Mouse (Mus musculus): ENCODE data around the gene Krt19. TPM values are rescaled to one million over a fixed set of nuclear protein-coding genes. Genes with fewer than 3 reads are reported as not detected.
A peak's percentile ranks its signal among the peaks of the same experiment; 100 is the strongest.

Krt19 gene
- polyA plus RNA-seq, 1 experiment: 0.85 TPM

DNA sequence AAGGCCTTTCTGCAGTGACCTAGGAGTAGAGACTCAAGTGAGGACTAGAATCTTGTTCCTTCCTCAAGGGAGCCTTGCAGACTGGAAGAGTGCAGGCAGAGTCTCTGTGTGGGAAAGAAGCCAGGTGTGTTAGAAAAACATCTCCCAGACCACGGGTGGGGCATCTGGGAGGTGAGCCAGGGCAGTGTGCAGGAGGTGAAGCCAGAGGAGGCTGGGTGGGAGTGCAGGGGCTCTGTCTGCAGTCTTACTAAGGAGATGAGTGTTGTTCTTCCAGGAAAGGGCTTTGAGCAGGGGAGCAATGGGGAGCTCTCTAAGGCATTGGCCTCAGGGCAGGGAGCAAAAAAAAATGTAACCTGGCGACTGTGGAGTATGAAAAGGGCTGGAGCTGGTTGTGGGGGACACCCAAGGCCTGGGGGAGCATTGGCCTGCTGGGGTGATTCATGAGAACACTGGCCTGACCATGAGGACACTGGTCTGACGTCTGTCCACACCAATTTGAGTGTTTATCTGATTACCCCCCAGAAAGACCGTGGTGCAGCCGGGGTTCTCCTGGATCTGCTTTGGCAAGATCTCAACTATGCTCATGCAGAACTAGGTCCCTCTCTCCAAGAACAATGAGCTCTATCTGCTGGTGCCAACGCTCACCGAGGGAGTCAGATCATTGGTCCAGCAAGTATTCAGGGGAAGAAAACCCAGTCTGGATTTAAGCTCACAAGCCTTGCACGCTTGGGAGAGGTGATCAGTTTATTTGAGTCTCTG lies 7.2 kb upstream of the Krt19 start:
- Histone ChIP-seq H3K4me3 (no peak overlapping the region), H3K27me3 (ENCODE audit: control insufficient read depth, insufficient read depth, insufficient read length) (no peaks in the 10 kb centered on the region), H3K4me2 (ENCODE audit: low read depth) (no peak overlapping the region), H3ac (ENCODE audit: control insufficient read depth, insufficient read length) (no peak overlapping the region), H3K79me2 (ENCODE audit: control insufficient read depth, insufficient read depth) (no peaks in the 10 kb centered on the region), H3K36me3 (ENCODE audit: control insufficient read depth, insufficient read depth) (no peaks in the 10 kb centered on the region)
- TF ChIP-seq MYOD1 (IDR thresholded peaks at IDR 0.05; ENCODE audit: control insufficient read depth in 1 of 3, insufficient read length in 2 of 3, low read depth in 2 of 3): no peak
- no peak for TF ChIP-seq MYOG (IDR thresholded peaks at IDR 0.05; ENCODE audit: control insufficient read depth in 1 of 3, insufficient read depth in 1 of 3, insufficient read length in 2 of 3, low read depth in 2 of 3)
- no peak for TF ChIP-seq MAX (IDR thresholded peaks at IDR 0.05; ENCODE audit: low read depth)
- TF ChIP-seq USF1 (IDR thresholded peaks at IDR 0.05; ENCODE audit: low read depth): no peak
- TF ChIP-seq TCF3 (IDR thresholded peaks at IDR 0.05; ENCODE audit: insufficient read length, low read depth): no peak
- no peak for TF ChIP-seq REST (IDR thresholded peaks at IDR 0.05; ENCODE audit: insufficient read depth, insufficient read length)
- TF ChIP-seq POLR2A (IDR thresholded peaks at IDR 0.05; ENCODE audit: insufficient read length, low read depth): no peak
- no peak for TF ChIP-seq CEBPB (IDR thresholded peaks at IDR 0.05; ENCODE audit: insufficient read depth, poor library complexity, severe bottlenecking)
- no peak for TF ChIP-seq SRF (IDR thresholded peaks at IDR 0.05; ENCODE audit: control insufficient read depth, insufficient read length, low read depth)

DNA sequence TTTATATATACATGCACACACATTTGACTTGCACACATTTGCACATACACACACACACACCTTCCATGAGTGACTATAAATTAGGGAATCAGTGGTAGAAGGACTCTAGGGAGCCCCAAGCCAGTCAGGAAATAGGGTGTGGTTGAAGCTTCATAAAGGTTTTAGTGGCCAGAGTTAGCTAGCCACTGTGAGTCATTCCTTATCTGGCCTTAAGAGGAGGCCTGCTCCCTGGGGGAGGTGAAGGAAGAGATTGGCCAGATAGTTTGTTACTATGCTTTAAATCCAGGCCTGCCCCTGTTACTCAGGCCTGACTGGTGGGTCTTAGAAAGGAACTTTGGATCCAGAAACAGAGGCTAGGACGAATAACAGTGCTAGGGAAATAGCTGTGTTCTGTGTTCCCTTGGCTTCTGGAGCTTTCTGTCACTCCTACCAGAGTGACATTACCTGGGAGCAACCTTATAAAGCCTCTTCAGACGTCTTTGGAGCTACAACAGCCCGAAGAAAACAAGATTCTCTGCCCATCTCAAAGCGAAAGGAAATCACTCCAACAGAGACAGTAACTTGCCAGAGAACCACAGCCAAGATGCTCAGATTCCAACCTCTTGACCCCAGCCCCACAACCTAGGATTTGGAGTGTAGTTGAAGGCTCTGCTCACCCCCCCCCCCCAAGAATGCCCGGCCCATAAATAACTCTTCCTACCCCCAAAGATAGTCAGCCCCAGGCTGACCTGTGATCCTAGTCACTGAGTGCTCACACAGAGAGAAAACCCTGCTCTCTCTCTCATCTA lies 705 bp downstream of the Krt19 start:
- H3K79me2 ChIP-seq (ENCODE audit: control insufficient read depth, insufficient read depth): no peaks in the 10 kb centered on the region
- no peak overlapping the region for H3K4me3 ChIP-seq
- H3K36me3 ChIP-seq (ENCODE audit: control insufficient read depth, insufficient read depth): no peaks in the 10 kb centered on the region
- H3K4me2 ChIP-seq (ENCODE audit: low read depth): peak overlapping the region; percentile 76
- H3K27me3 ChIP-seq (ENCODE audit: control insufficient read depth, insufficient read depth, insufficient read length): no peaks in the 10 kb centered on the region
- TF ChIP-seq MAX (IDR thresholded peaks at IDR 0.05; ENCODE audit: low read depth) (no peak), CEBPB (IDR thresholded peaks at IDR 0.05; ENCODE audit: insufficient read depth, poor library complexity, severe bottlenecking) (no peak), MYOD1 (IDR thresholded peaks at IDR 0.05; ENCODE audit: control insufficient read depth in 1 of 3, insufficient read length in 2 of 3, low read depth in 2 of 3) (no peak), E2F4 (IDR thresholded peaks at IDR 0.05; ENCODE audit: insufficient read depth) (no peak), REST (IDR thresholded peaks at IDR 0.05; ENCODE audit: insufficient read depth, insufficient read length) (no peak), POLR2AphosphoS2 (IDR thresholded peaks at IDR 0.05; ENCODE audit: insufficient read length, low read depth) (no peak), TCF12 (IDR thresholded peaks at IDR 0.05; ENCODE audit: insufficient read depth, poor library complexity, severe bottlenecking) (no peak), SRF (IDR thresholded peaks at IDR 0.05; ENCODE audit: control insufficient read depth, insufficient read length, low read depth) (no peak), POLR2A (IDR thresholded peaks at IDR 0.05; ENCODE audit: insufficient read length, low read depth) (no peak), TCF3 (IDR thresholded peaks at IDR 0.05; ENCODE audit: insufficient read length, low read depth) (no peak), USF1 (IDR thresholded peaks at IDR 0.05; ENCODE audit: low read depth) (no peak), MYOG (IDR thresholded peaks at IDR 0.05; ENCODE audit: control insufficient read depth in 1 of 3, insufficient read depth in 1 of 3, insufficient read length in 2 of 3, low read depth in 2 of 3) (no peak)
- no peak overlapping the region for H3ac ChIP-seq (ENCODE audit: control insufficient read depth, insufficient read length)

DNA sequence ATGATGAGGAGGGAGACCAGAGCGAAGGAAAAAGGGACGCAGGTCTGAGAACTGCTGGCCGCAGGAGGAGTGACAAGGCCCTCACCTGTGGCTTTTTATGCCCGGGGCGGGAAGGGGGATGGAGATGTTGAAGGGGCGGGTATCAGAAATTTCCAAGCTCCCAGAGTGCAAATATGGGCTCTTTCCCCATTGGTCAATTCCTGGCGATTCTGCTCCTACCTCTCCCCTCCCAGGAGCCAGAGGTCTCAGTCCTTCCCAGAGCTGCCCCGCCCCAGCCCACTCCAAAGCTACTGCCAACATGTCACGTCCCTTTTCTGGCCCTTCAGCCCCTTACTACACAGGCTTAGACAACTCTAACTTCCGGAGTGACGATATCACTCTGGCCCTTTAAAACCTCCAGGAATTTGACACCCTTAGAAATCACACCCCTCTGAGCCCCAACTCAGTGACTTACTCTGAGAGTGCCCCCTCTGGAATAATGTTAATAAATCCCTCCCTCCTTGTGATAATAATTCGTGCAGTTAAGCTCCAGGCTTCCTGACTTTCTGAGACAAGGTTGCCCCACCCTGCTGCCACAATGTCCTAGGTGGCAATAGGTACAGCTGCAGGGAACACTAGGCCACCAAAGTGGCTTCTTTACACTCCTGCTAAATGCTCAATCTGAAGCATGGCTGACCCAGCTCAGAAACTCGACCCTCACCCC lies 2.5 kb downstream of the Krt19 start:
- Histone ChIP-seq H3K4me2 (ENCODE audit: low read depth) (peak overlapping the region; percentile 14), H3K79me2 (ENCODE audit: control insufficient read depth, insufficient read depth) (no peaks in the 10 kb centered on the region), H3ac (ENCODE audit: control insufficient read depth, insufficient read length) (no peak overlapping the region), H3K4me3 (no peak overlapping the region), H3K36me3 (ENCODE audit: control insufficient read depth, insufficient read depth) (no peaks in the 10 kb centered on the region), H3K27me3 (ENCODE audit: control insufficient read depth, insufficient read depth, insufficient read length) (no peaks in the 10 kb centered on the region)
- no peak for TF ChIP-seq TCF12 (IDR thresholded peaks at IDR 0.05; ENCODE audit: insufficient read depth, poor library complexity, severe bottlenecking)
- TF ChIP-seq MYOD1 (IDR thresholded peaks at IDR 0.05; ENCODE audit: control insufficient read depth in 1 of 3, insufficient read length in 2 of 3, low read depth in 2 of 3): no peak
- no peak for TF ChIP-seq SRF (IDR thresholded peaks at IDR 0.05; ENCODE audit: control insufficient read depth, insufficient read length, low read depth)
- no peak for TF ChIP-seq E2F4 (IDR thresholded peaks at IDR 0.05; ENCODE audit: insufficient read depth)
- no peak for TF ChIP-seq REST (IDR thresholded peaks at IDR 0.05; ENCODE audit: insufficient read depth, insufficient read length)
- TF ChIP-seq MYOG (IDR thresholded peaks at IDR 0.05; ENCODE audit: control insufficient read depth in 1 of 3, insufficient read depth in 1 of 3, insufficient read length in 2 of 3, low read depth in 2 of 3): no peak
- no peak for TF ChIP-seq USF1 (IDR thresholded peaks at IDR 0.05; ENCODE audit: low read depth)
- no peak for TF ChIP-seq CEBPB (IDR thresholded peaks at IDR 0.05; ENCODE audit: insufficient read depth, poor library complexity, severe bottlenecking)
- no peak for TF ChIP-seq TCF3 (IDR thresholded peaks at IDR 0.05; ENCODE audit: insufficient read length, low read depth)
- no peak for TF ChIP-seq POLR2AphosphoS2 (IDR thresholded peaks at IDR 0.05; ENCODE audit: insufficient read length, low read depth)
- no peak for TF ChIP-seq MAX (IDR thresholded peaks at IDR 0.05; ENCODE audit: low read depth)

DNA sequence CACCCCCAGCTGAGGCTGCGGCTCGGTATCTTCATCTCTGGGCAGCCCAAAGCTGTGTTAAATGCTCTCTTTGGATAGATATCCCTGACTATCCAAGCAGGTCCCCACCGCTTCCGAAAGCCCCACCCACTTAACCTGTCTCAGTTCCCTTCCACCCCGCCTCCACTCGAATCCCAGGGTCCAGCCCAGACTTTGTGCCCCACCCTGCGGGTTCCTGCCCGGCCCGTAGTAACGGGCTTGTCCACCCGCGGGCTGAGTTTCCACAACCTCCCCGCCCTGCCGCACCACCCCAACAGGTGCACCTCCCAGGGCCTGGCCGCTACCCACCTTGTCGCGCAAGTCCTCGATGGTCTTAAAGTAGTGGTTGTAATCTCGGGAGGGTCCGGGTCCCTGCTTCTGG lies 3.4 kb downstream of the Krt19 start:
- H3K27me3 ChIP-seq (ENCODE audit: control insufficient read depth, insufficient read depth, insufficient read length): no peaks in the 10 kb centered on the region
- no peaks in the 10 kb centered on the region for H3K79me2 ChIP-seq (ENCODE audit: control insufficient read depth, insufficient read depth)
- TF ChIP-seq MYOD1 (IDR thresholded peaks at IDR 0.05; ENCODE audit: control insufficient read depth in 1 of 3, insufficient read length in 2 of 3, low read depth in 2 of 3) (peak in 1 of 3 experiments; percentile 21), USF1 (IDR thresholded peaks at IDR 0.05; ENCODE audit: low read depth) (no peak)
- no peak overlapping the region for H3K4me3 ChIP-seq
- no peaks in the 10 kb centered on the region for H3K36me3 ChIP-seq (ENCODE audit: control insufficient read depth, insufficient read depth)
- no peak overlapping the region for H3K4me2 ChIP-seq (ENCODE audit: low read depth)
- H3ac ChIP-seq (ENCODE audit: control insufficient read depth, insufficient read length): no peak overlapping the region
